Mouse (Mus musculus): ENCODE measurements around the gene Pcsk6.

- TF ChIP-seq EP300 (IDR thresholded peaks at IDR 0.05; ENCODE audit: low read depth) (no peak), CTCF (IDR thresholded peaks at IDR 0.05; ENCODE audit: low read depth) (no peak)
Observed at GRCm38 (mm10) chr7:66003865-66004638, 142.5 kb downstream of the Pcsk6 start.

Data from liver, embryonic 14.5 days (tissue).